Mouse (Mus musculus): ENCODE data around the gene Csrnp3. TPM values are rescaled to one million over a fixed set of nuclear protein-coding genes. Genes with fewer than 3 reads are reported as not detected.

Csrnp3 gene
- polyA plus RNA-seq, 1 experiment from 2014 or later = 34.3 TPM

GRCm38 (mm10) chr2:65894299-65894698, 48.7 kb downstream of the Csrnp3 start:
- H3K9ac ChIP-seq = no peak overlapping the region
- WGBS = 63% methylated on average over 5 of the region's 5 CpGs
- H3K27ac ChIP-seq = no peak overlapping the region
- H3K4me3 ChIP-seq = no peak overlapping the region
- H3K4me2 ChIP-seq (replicated peaks) = no peak overlapping the region
- ATAC-seq (ENCODE audit: low FRiP score) = no peak
- H3K36me3 ChIP-seq = no peaks in the 10 kb centered on the region
- H3K9me3 ChIP-seq (replicated peaks) = no peaks in the 10 kb centered on the region
- no peaks in the 10 kb centered on the region for H3K27me3 ChIP-seq
- peaks cover 10% of the 10 kb centered on the region for H3K4me1 ChIP-seq

DNA sequence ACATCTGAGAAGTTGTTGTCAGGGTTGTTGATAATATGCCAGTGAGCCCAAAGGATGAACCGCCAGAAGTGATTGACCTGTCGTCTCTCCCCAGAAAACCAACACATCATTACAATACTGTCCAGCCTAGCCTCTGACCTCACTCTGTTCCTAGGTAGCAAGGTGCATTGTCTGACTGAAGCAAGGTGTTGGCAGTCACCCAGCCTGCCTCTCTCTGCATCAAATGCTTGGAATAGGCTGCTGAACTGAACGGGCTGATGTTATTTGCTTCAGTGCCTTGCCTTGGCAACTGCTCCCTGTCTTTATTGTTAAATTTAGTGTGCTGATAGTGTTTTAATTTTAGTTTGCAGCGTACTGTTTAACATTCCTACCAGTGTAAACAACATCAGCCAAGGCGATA, 51.0 kb downstream of the Csrnp3 start:
- Histone ChIP-seq H3K27me3 (no peaks in the 10 kb centered on the region), H3K9ac (no peak overlapping the region), H3K4me2 (replicated peaks) (peak overlapping the region; percentile 23; the same call in 1 of the 2 replicates), H3K4me1 (peaks cover 10% of the 10 kb centered on the region), H3K4me3 (no peak overlapping the region), H3K36me3 (no peaks in the 10 kb centered on the region), H3K9me3 (replicated peaks) (no peaks in the 10 kb centered on the region), H3K27ac (peak overlapping the region; percentile 71)
- 0 out of 2 replicates have a peak, but pooled peaks have one; percentile 54 for ATAC-seq (ENCODE audit: low FRiP score)
- 35% methylated on average over 5 of the region's 5 CpGs for WGBS

GRCm38 (mm10) chr2:65897084-65897483, 51.5 kb downstream of the Csrnp3 start:
- 27% methylated on average over 4 of the region's 4 CpGs for WGBS
- H3K9me3 ChIP-seq (replicated peaks) = no peaks in the 10 kb centered on the region
- no peak overlapping the region for H3K4me3 ChIP-seq
- H3K27ac ChIP-seq = peak overlapping the region; percentile 71
- H3K9ac ChIP-seq = no peak overlapping the region
- no peaks in the 10 kb centered on the region for H3K36me3 ChIP-seq
- ATAC-seq (ENCODE audit: low FRiP score) = peak; percentile 49; the same call in 1 of the 2 replicates
- H3K4me2 ChIP-seq (replicated peaks) = peak overlapping the region; percentile 23; the same call in 1 of the 2 replicates
- peaks cover 10% of the 10 kb centered on the region for H3K4me1 ChIP-seq
- no peaks in the 10 kb centered on the region for H3K27me3 ChIP-seq

GRCm38 (mm10) chr2:65899478-65899877, 53.9 kb downstream of the Csrnp3 start:
- 89% methylated on average over 2 of the region's 2 CpGs for WGBS
- Histone ChIP-seq H3K9ac (no peak overlapping the region), H3K27ac (no peak overlapping the region), H3K9me3 (replicated peaks) (no peaks in the 10 kb centered on the region), H3K4me2 (replicated peaks) (no peak overlapping the region), H3K4me3 (no peak overlapping the region), H3K36me3 (no peaks in the 10 kb centered on the region), H3K27me3 (no peaks in the 10 kb centered on the region), H3K4me1 (peaks cover 12% of the 10 kb centered on the region)
- ATAC-seq (ENCODE audit: low FRiP score) = no peak

- WGBS = 24% methylated on average over 3 of the region's 3 CpGs
These were observed 63.0 kb downstream of the Csrnp3 start for GRCm38 (mm10) chr2:65908526-65908925.

DNA sequence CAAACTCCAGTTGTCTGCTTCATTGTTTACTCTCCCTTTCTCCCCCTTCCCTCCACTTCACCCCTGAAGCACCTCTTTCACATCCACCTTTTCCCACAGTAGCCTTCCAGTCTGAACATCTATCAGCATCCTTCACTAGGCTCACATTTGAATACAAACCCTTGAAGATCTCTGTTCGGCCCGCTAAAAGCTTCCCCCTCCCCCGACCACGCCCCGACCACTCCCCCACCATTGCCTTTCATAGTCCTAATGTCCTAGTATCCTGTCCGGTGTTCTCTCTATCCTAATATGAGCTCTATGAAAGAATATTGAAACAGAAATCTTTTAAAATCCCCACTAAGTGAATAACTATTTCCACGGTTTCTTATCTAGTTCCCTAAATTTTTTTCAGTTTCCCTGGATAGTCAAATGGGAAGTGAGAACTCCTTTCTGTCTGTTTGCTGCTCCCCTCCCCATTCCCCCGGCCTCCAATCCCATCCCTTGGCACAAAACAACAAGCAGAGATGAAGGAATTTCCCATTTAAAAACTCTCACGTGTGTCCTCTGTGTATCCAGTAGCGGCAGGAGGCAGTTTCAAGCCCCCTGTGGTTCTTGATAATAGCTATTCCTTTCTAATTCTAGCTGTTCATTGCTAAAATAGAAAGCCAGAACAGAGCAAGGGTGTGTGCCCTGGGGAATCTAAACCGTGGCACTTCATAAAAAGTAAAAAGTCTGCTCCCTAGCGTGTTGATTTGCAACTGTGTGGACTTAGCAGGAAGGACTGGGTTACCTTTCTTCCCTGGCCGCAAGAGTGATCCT, 64.4 kb downstream of the Csrnp3 start:
- 11% methylated on average over 13 of the region's 13 CpGs for WGBS
- ATAC-seq (ENCODE audit: low FRiP score) = 0 out of 2 replicates have a peak, but pooled peaks have one; percentile 49
- H3K36me3 ChIP-seq = no peaks in the 10 kb centered on the region
- H3K4me3 ChIP-seq = no peak overlapping the region
- H3K4me1 ChIP-seq = peaks cover 21% of the 10 kb centered on the region
- H3K9ac ChIP-seq = no peak overlapping the region
- no peaks in the 10 kb centered on the region for H3K9me3 ChIP-seq (replicated peaks)
- H3K27me3 ChIP-seq = no peaks in the 10 kb centered on the region
- H3K4me2 ChIP-seq (replicated peaks) = peak overlapping the region; percentile 8
- no peak overlapping the region for H3K27ac ChIP-seq

More at GRCm38 (mm10) chr2:65908526-65908925, 63.0 kb downstream of the Csrnp3 start:
- H3K4me1 ChIP-seq = peaks cover 25% of the 10 kb centered on the region
- peak overlapping the region; percentile 40; the same call in 1 of the 2 replicates for H3K27ac ChIP-seq
- no peaks in the 10 kb centered on the region for H3K36me3 ChIP-seq
- no peaks in the 10 kb centered on the region for H3K27me3 ChIP-seq
- ATAC-seq (ENCODE audit: low FRiP score) = no peak
- H3K9me3 ChIP-seq (replicated peaks) = no peaks in the 10 kb centered on the region
- H3K9ac ChIP-seq = no peak overlapping the region
- H3K4me3 ChIP-seq = no peak overlapping the region
- no peak overlapping the region for H3K4me2 ChIP-seq (replicated peaks)

DNA sequence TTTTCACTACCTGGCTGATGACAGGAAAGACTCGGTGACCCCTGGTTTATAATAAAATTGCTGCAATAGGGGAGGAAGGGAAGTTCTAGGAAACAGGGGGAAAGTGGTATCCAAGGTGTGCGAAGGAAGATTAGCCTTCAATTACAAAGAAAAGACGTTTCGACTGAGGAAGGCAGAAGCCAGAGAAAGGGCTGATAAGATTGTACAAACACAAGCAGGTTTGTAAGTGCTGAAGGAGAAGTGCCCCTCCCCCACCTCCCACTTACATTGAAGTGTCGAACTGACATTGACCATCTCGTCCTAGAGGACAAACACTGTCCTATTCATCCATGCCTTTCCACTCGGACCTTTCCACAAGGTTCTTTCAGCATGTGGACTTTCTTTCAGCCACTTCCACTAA, 70.4 kb downstream of the Csrnp3 start:
- Histone ChIP-seq H3K36me3 (no peaks in the 10 kb centered on the region), H3K27ac (no peak overlapping the region), H3K9me3 (replicated peaks) (no peaks in the 10 kb centered on the region), H3K4me3 (no peak overlapping the region), H3K27me3 (no peaks in the 10 kb centered on the region), H3K4me1 (peaks cover 12% of the 10 kb centered on the region), H3K4me2 (replicated peaks) (no peak overlapping the region), H3K9ac (no peak overlapping the region)
- no peak for ATAC-seq (ENCODE audit: low FRiP score)
- 64% methylated on average over 7 of the region's 7 CpGs for WGBS

GRCm38 (mm10) chr2:65920651-65921412, 75.3 kb downstream of the Csrnp3 start:
- H3K4me2 ChIP-seq (replicated peaks) = peak overlapping the region; percentile 30
- H3K36me3 ChIP-seq = no peaks in the 10 kb centered on the region
- peaks cover 20% of the 10 kb centered on the region for H3K4me1 ChIP-seq
- peak; percentile 55 for ATAC-seq (ENCODE audit: low FRiP score)
- H3K9ac ChIP-seq = no peak overlapping the region
- WGBS = 17% methylated on average over 9 of the region's 9 CpGs
- no peak overlapping the region for H3K27ac ChIP-seq
- H3K9me3 ChIP-seq (replicated peaks) = no peaks in the 10 kb centered on the region
- H3K4me3 ChIP-seq = no peak overlapping the region
- H3K27me3 ChIP-seq = no peaks in the 10 kb centered on the region

DNA sequence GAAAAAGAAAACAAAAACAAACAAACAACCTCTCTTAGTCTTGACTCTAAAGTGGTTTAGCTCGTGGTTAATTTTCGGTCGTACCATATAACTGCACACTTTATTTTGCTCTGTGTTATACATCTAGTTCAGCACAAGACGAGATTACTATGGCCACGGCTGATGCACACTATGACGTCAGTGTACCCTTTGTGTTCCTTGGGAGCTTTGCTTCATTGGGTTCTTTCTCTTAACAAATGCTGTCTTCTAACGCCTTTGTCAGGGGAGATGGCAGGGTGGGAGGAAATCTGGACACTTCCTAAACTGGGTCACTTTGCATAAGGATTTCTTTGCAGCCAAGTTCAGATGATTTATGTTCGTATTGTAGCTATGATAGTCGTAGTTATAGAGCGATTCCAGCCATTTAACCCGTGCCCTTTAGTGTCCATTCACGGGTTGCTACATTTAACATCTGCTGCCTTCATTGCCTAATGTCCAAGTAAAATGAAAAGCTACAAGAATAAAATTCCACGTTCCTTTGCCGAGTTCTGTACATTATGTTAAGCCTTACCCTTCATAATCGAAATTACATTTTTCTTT, 79.9 kb downstream of the Csrnp3 start:
- H3K36me3 ChIP-seq = no peaks in the 10 kb centered on the region

GRCm38 (mm10) chr2:65926935-65927708, 81.6 kb downstream of the Csrnp3 start:
- no peak for ATAC-seq (ENCODE audit: low FRiP score)
- H3K4me1 ChIP-seq = peaks cover 4% of the 10 kb centered on the region; the same call in 1 of the 2 replicates
- H3K27ac ChIP-seq = no peak overlapping the region; the same call in 1 of the 2 replicates
- H3K36me3 ChIP-seq = no peaks in the 10 kb centered on the region
- H3K9ac ChIP-seq = no peak overlapping the region
- H3K4me2 ChIP-seq (replicated peaks) = no peak overlapping the region
- 71% methylated on average over 8 of the region's 8 CpGs for WGBS
- no peaks in the 10 kb centered on the region for H3K27me3 ChIP-seq
- H3K4me3 ChIP-seq = no peak overlapping the region
- no peaks in the 10 kb centered on the region for H3K9me3 ChIP-seq (replicated peaks)

More for the DNA sequence above, 79.9 kb downstream of the Csrnp3 start:
- Histone ChIP-seq H3K27me3 (no peaks in the 10 kb centered on the region), H3K4me2 (replicated peaks) (no peak overlapping the region), H3K9ac (no peak overlapping the region), H3K27ac (no peak overlapping the region), H3K9me3 (replicated peaks) (no peaks in the 10 kb centered on the region), H3K4me3 (no peak overlapping the region), H3K4me1 (peaks cover 14% of the 10 kb centered on the region)
- WGBS = 59% methylated on average over 15 of the region's 15 CpGs
- ATAC-seq (ENCODE audit: low FRiP score) = peak; percentile 56; the same call in 1 of the 2 replicates

GRCm38 (mm10) chr2:65929286-65929685, 83.7 kb downstream of the Csrnp3 start:
- Histone ChIP-seq H3K4me3 (no peak overlapping the region), H3K9ac (no peak overlapping the region), H3K9me3 (replicated peaks) (no peaks in the 10 kb centered on the region), H3K27ac (peak overlapping the region; percentile 75), H3K27me3 (no peaks in the 10 kb centered on the region), H3K4me1 (peaks cover 7% of the 10 kb centered on the region; the same call in 1 of the 2 replicates), H3K4me2 (replicated peaks) (no peak overlapping the region; the same call in 1 of the 2 replicates), H3K36me3 (no peaks in the 10 kb centered on the region)
- WGBS = 46% methylated on average over 3 of the region's 3 CpGs
- ATAC-seq (ENCODE audit: low FRiP score) = no peak
